Mouse (Mus musculus): ENCODE measurements around the gene Rln1.

Rln1 gene

GRCm38 (mm10) chr19:29361468-29362130, 27.1 kb upstream of the Rln1 start:
- peak; percentile 93 for DNase-seq (ENCODE audit: low read depth, low spot score)

GRCm38 (mm10) chr19:29360251-29360650, 25.8 kb upstream of the Rln1 start:
- no peak for DNase-seq (ENCODE audit: low read depth, low spot score)

GRCm38 (mm10) chr19:29356281-29356680, 21.8 kb upstream of the Rln1 start:
- no peak for DNase-seq (ENCODE audit: low read depth, low spot score)

- peak; percentile 86 for DNase-seq (ENCODE audit: low read depth, low spot score)
Observed at GRCm38 (mm10) chr19:29354895-29355877, 20.7 kb upstream of the Rln1 start.

- no peak for DNase-seq (ENCODE audit: low read depth, low spot score)
Observed at GRCm38 (mm10) chr19:29350991-29351390, 16.5 kb upstream of the Rln1 start.

- DNase-seq (ENCODE audit: low read depth, low spot score) = no peak
Observed at GRCm38 (mm10) chr19:29345636-29346035, 11.2 kb upstream of the Rln1 start.

- no peak for DNase-seq (ENCODE audit: low read depth, low spot score)
Observed at GRCm38 (mm10) chr19:29344868-29345267, 10.4 kb upstream of the Rln1 start.

GRCm38 (mm10) chr19:29342281-29342680, 7.8 kb upstream of the Rln1 start:
- no peak for DNase-seq (ENCODE audit: low read depth, low spot score)

GRCm38 (mm10) chr19:29341029-29341428, 6.6 kb upstream of the Rln1 start:
- DNase-seq (ENCODE audit: low read depth, low spot score) = no peak

- DNase-seq (ENCODE audit: low read depth, low spot score) = no peak
Observed at GRCm38 (mm10) chr19:29336624-29337023, 2.2 kb upstream of the Rln1 start.

GRCm38 (mm10) chr19:29326822-29327552, 7.5 kb downstream of the Rln1 start:
- DNase-seq (ENCODE audit: low read depth, low spot score) = no peak

- no peak for DNase-seq (ENCODE audit: low read depth, low spot score)
Observed at GRCm38 (mm10) chr19:29326396-29326795, 8.1 kb downstream of the Rln1 start.

- no peak for DNase-seq (ENCODE audit: low read depth, low spot score)
Observed at GRCm38 (mm10) chr19:29325852-29326180, 8.7 kb downstream of the Rln1 start.

- DNase-seq (ENCODE audit: low read depth, low spot score) = peak; percentile 71
Observed at GRCm38 (mm10) chr19:29325053-29325851, 9.2 kb downstream of the Rln1 start, which contains the start of gene Insl6. Insl6 (minus strand) TSS chr19:29325356.

- peak; percentile 71 for DNase-seq (ENCODE audit: low read depth, low spot score)
Observed at GRCm38 (mm10) chr19:29323416-29324049, 10.9 kb downstream of the Rln1 start.

- no peak for DNase-seq (ENCODE audit: low read depth, low spot score)
Observed at GRCm38 (mm10) chr19:29312661-29313060, 21.8 kb downstream of the Rln1 start.

GRCm38 (mm10) chr19:29311791-29312190, 22.7 kb downstream of the Rln1 start:
- no peak for DNase-seq (ENCODE audit: low read depth, low spot score)

- DNase-seq (ENCODE audit: low read depth, low spot score) = no peak
Observed at GRCm38 (mm10) chr19:29308832-29309231, 25.6 kb downstream of the Rln1 start.

- DNase-seq (ENCODE audit: low read depth, low spot score) = no peak
Observed at GRCm38 (mm10) chr19:29302119-29302518, 32.4 kb downstream of the Rln1 start.

- no peak for DNase-seq (ENCODE audit: low read depth, low spot score)
Observed at GRCm38 (mm10) chr19:29300919-29301318, 33.6 kb downstream of the Rln1 start.

GRCm38 (mm10) chr19:29297366-29297765, 37.1 kb downstream of the Rln1 start:
- DNase-seq (ENCODE audit: low read depth, low spot score) = no peak
